Mouse (Mus musculus): Measurements from ENCODE around the gene Chchd6. TPM values are rescaled to one million over a fixed set of nuclear protein-coding genes. Genes with fewer than 3 reads are reported as not detected.

Gene Chchd6
- polyA plus RNA-seq, 1 experiment: 28.8 TPM

- Histone ChIP-seq H3K79me2 (ENCODE audit: control insufficient read depth, insufficient read depth) (no peaks in the 10 kb centered on the region), H3K79me3 (ENCODE audit: low read depth) (no peaks in the 10 kb centered on the region), H3K4me3 (ENCODE audit: insufficient read depth, poor library complexity, severe bottlenecking) (no peak overlapping the region), H3K36me3 (ENCODE audit: control insufficient read depth, insufficient read depth) (no peaks in the 10 kb centered on the region), H3ac (ENCODE audit: control insufficient read depth, insufficient read length, low read depth) (no peak overlapping the region), H3K27me3 (ENCODE audit: control insufficient read depth, insufficient read depth, insufficient read length) (peaks cover 4% of the 10 kb centered on the region)
- TF ChIP-seq MAX (IDR thresholded peaks at IDR 0.05) (no peak), CEBPB (IDR thresholded peaks at IDR 0.05; ENCODE audit: low read depth) (no peak)
Measured at GRCm38 (mm10) chr6:89634400-89634799, 38.9 kb upstream of the Chchd6 start.

GRCm38 (mm10) chr6:89633115-89633514, 37.7 kb upstream of the Chchd6 start:
- Histone ChIP-seq H3K79me2 (ENCODE audit: control insufficient read depth, insufficient read depth) (no peaks in the 10 kb centered on the region), H3ac (ENCODE audit: control insufficient read depth, insufficient read length, low read depth) (no peak overlapping the region), H3K79me3 (ENCODE audit: low read depth) (no peaks in the 10 kb centered on the region), H3K36me3 (ENCODE audit: control insufficient read depth, insufficient read depth) (no peaks in the 10 kb centered on the region), H3K4me3 (ENCODE audit: insufficient read depth, poor library complexity, severe bottlenecking) (no peak overlapping the region), H3K27me3 (ENCODE audit: control insufficient read depth, insufficient read depth, insufficient read length) (peaks cover 4% of the 10 kb centered on the region)
- no peak for TF ChIP-seq MAX (IDR thresholded peaks at IDR 0.05)
- no peak for TF ChIP-seq USF1 (IDR thresholded peaks at IDR 0.05; ENCODE audit: low read depth)
- TF ChIP-seq FOSL1 (IDR thresholded peaks at IDR 0.05; ENCODE audit: insufficient read depth, low read length, poor library complexity, severe bottlenecking): no peak
- TF ChIP-seq MYOD1 (IDR thresholded peaks at IDR 0.05; ENCODE audit: control insufficient read depth, insufficient read length, low read depth): no peak
- TF ChIP-seq CTCF (IDR thresholded peaks at IDR 0.05; ENCODE audit: control insufficient read depth, insufficient read depth, insufficient read length): no peak
- no peak for TF ChIP-seq CEBPB (IDR thresholded peaks at IDR 0.05; ENCODE audit: low read depth)
- no peak for TF ChIP-seq MYOG (IDR thresholded peaks at IDR 0.05; ENCODE audit: control insufficient read depth, extremely low read depth, insufficient read length)

GRCm38 (mm10) chr6:89631809-89632562, 36.5 kb upstream of the Chchd6 start:
- Histone ChIP-seq H3K27me3 (ENCODE audit: control insufficient read depth, insufficient read depth, insufficient read length) (peaks cover 4% of the 10 kb centered on the region), H3K79me3 (ENCODE audit: low read depth) (no peaks in the 10 kb centered on the region), H3K36me3 (ENCODE audit: control insufficient read depth, insufficient read depth) (no peaks in the 10 kb centered on the region), H3K79me2 (ENCODE audit: control insufficient read depth, insufficient read depth) (no peaks in the 10 kb centered on the region), H3ac (ENCODE audit: control insufficient read depth, insufficient read length, low read depth) (no peak overlapping the region), H3K4me3 (ENCODE audit: insufficient read depth, poor library complexity, severe bottlenecking) (no peak overlapping the region)
- TF ChIP-seq CEBPB (IDR thresholded peaks at IDR 0.05; ENCODE audit: low read depth) (no peak), MYOG (IDR thresholded peaks at IDR 0.05; ENCODE audit: control insufficient read depth, extremely low read depth, insufficient read length) (no peak), MYOD1 (IDR thresholded peaks at IDR 0.05; ENCODE audit: control insufficient read depth, insufficient read length, low read depth) (no peak), FOSL1 (IDR thresholded peaks at IDR 0.05; ENCODE audit: insufficient read depth, low read length, poor library complexity, severe bottlenecking) (no peak), USF1 (IDR thresholded peaks at IDR 0.05; ENCODE audit: low read depth) (no peak), MAX (IDR thresholded peaks at IDR 0.05) (no peak), CTCF (IDR thresholded peaks at IDR 0.05; ENCODE audit: control insufficient read depth, insufficient read depth, insufficient read length) (peak; percentile 17)

- H3K79me3 ChIP-seq (ENCODE audit: low read depth): no peaks in the 10 kb centered on the region
- no peaks in the 10 kb centered on the region for H3K36me3 ChIP-seq (ENCODE audit: control insufficient read depth, insufficient read depth)
- H3K79me2 ChIP-seq (ENCODE audit: control insufficient read depth, insufficient read depth): no peaks in the 10 kb centered on the region
- H3ac ChIP-seq (ENCODE audit: control insufficient read depth, insufficient read length, low read depth): no peak overlapping the region
- H3K27me3 ChIP-seq (ENCODE audit: control insufficient read depth, insufficient read depth, insufficient read length): peaks cover 2% of the 10 kb centered on the region
- TF ChIP-seq CTCF (IDR thresholded peaks at IDR 0.05; ENCODE audit: control insufficient read depth, insufficient read depth, insufficient read length) (no peak), CEBPB (IDR thresholded peaks at IDR 0.05; ENCODE audit: low read depth) (peak; percentile 87)
- no peak overlapping the region for H3K4me3 ChIP-seq (ENCODE audit: insufficient read depth, poor library complexity, severe bottlenecking)
Measured at GRCm38 (mm10) chr6:89628045-89628785, 32.8 kb upstream of the Chchd6 start.

GRCm38 (mm10) chr6:89622647-89623046, 27.2 kb upstream of the Chchd6 start:
- Histone ChIP-seq H3K36me3 (ENCODE audit: control insufficient read depth, insufficient read depth) (no peaks in the 10 kb centered on the region), H3K27me3 (ENCODE audit: control insufficient read depth, insufficient read depth, insufficient read length) (no peaks in the 10 kb centered on the region), H3ac (ENCODE audit: control insufficient read depth, insufficient read length, low read depth) (no peak overlapping the region), H3K4me3 (ENCODE audit: insufficient read depth, poor library complexity, severe bottlenecking) (no peak overlapping the region), H3K79me2 (ENCODE audit: control insufficient read depth, insufficient read depth) (no peaks in the 10 kb centered on the region), H3K79me3 (ENCODE audit: low read depth) (no peaks in the 10 kb centered on the region)
- TF ChIP-seq CEBPB (IDR thresholded peaks at IDR 0.05; ENCODE audit: low read depth): no peak
- no peak for TF ChIP-seq CTCF (IDR thresholded peaks at IDR 0.05; ENCODE audit: control insufficient read depth, insufficient read depth, insufficient read length)
- no peak for TF ChIP-seq MYOD1 (IDR thresholded peaks at IDR 0.05; ENCODE audit: control insufficient read depth, insufficient read length, low read depth)
- no peak for TF ChIP-seq MYOG (IDR thresholded peaks at IDR 0.05; ENCODE audit: control insufficient read depth, extremely low read depth, insufficient read length)
- TF ChIP-seq USF1 (IDR thresholded peaks at IDR 0.05; ENCODE audit: low read depth): no peak
- no peak for TF ChIP-seq MAX (IDR thresholded peaks at IDR 0.05)
- no peak for TF ChIP-seq FOSL1 (IDR thresholded peaks at IDR 0.05; ENCODE audit: insufficient read depth, low read length, poor library complexity, severe bottlenecking)

- no peaks in the 10 kb centered on the region for H3K79me2 ChIP-seq (ENCODE audit: control insufficient read depth, insufficient read depth)
- H3K79me3 ChIP-seq (ENCODE audit: low read depth): no peaks in the 10 kb centered on the region
- H3K36me3 ChIP-seq (ENCODE audit: control insufficient read depth, insufficient read depth): no peaks in the 10 kb centered on the region
- TF ChIP-seq MYOD1 (IDR thresholded peaks at IDR 0.05; ENCODE audit: control insufficient read depth, insufficient read length, low read depth): no peak
- no peak for TF ChIP-seq MAX (IDR thresholded peaks at IDR 0.05)
- no peak for TF ChIP-seq CEBPB (IDR thresholded peaks at IDR 0.05; ENCODE audit: low read depth)
- TF ChIP-seq USF1 (IDR thresholded peaks at IDR 0.05; ENCODE audit: low read depth): no peak
- no peak for TF ChIP-seq MYOG (IDR thresholded peaks at IDR 0.05; ENCODE audit: control insufficient read depth, extremely low read depth, insufficient read length)
- no peak for TF ChIP-seq FOSL1 (IDR thresholded peaks at IDR 0.05; ENCODE audit: insufficient read depth, low read length, poor library complexity, severe bottlenecking)
- TF ChIP-seq CTCF (IDR thresholded peaks at IDR 0.05; ENCODE audit: control insufficient read depth, insufficient read depth, insufficient read length): no peak
- no peak overlapping the region for H3ac ChIP-seq (ENCODE audit: control insufficient read depth, insufficient read length, low read depth)
- H3K4me3 ChIP-seq (ENCODE audit: insufficient read depth, poor library complexity, severe bottlenecking): no peak overlapping the region
- H3K27me3 ChIP-seq (ENCODE audit: control insufficient read depth, insufficient read depth, insufficient read length): peaks cover 12% of the 10 kb centered on the region
Measured at GRCm38 (mm10) chr6:89615373-89615755, 19.9 kb upstream of the Chchd6 start.

All from C2C12 (cell line).